Mouse (Mus musculus) heart, embryonic 11.5 days (tissue): ENCODE measurements at regions not wholly inside any gene's neighbourhood (a gene's known extent, or its start where the extent isn't known, plus 50 kb on each side); places are given as distances from the start of the nearest gene placed in this dataset.
"Not testable (repeated sequence)": the region's sequence is repeated elsewhere in the genome, so short reads cannot be mapped to it uniquely, and the experiment has no call there.

ENCODE experiments used
- ATAC-seq: fragments of 200-750 bp; cut with Nextera tagmentation; replicated peaks from 2 replicates; pipeline ENCODE4 v1.8.0; 2017; ENCODE audit warnings: moderate library complexity; ENCODE audit not compliant: insufficient number of reproducible peaks, low FRiP score, low TSS enrichment
- H3K27ac ChIP-seq: fragments of 300-500 bp; sonication (generic); 2 replicates; pipeline ENCODE4 v1.5.1; 2014; ENCODE audit warnings: mild to moderate bottlenecking, low read depth, low read length
- H3K27me3 ChIP-seq: fragments of 300-500 bp; sonication (generic); 2 replicates; pipeline ENCODE4 v1.6.1; 2014; ENCODE audit warnings: mild to moderate bottlenecking, low read length, mixed read lengths; ENCODE audit not compliant: control insufficient read depth, insufficient read depth
- H3K36me3 ChIP-seq: fragments of 300-500 bp; sonication (generic); 2 replicates; pipeline ENCODE4 v1.6.1; 2014; ENCODE audit warnings: mild to moderate bottlenecking, low read length, moderate library complexity, mixed read lengths; ENCODE audit not compliant: control insufficient read depth, insufficient read depth
- H3K4me1 ChIP-seq: fragments of 300-500 bp; sonication (generic); 2 replicates; pipeline ENCODE4 v1.6.1; 2014; ENCODE audit warnings: low read length; ENCODE audit not compliant: control insufficient read depth, insufficient read depth
- H3K4me2 ChIP-seq: fragments of 300-500 bp; sonication (generic); 2 replicates; pipeline ENCODE4 v1.6.1; 2014; ENCODE audit warnings: mild to moderate bottlenecking, moderate library complexity
- H3K4me3 ChIP-seq: fragments of 300-500 bp; sonication (generic); 2 replicates; pipeline ENCODE4 v1.5.1; 2014; ENCODE audit warnings: low read depth, low read length
- H3K9ac ChIP-seq: fragments of 300-500 bp; sonication (generic); 2 replicates; pipeline ENCODE4 v1.6.1; 2014; ENCODE audit warnings: mild to moderate bottlenecking, low read depth, low read length, moderate library complexity
- H3K9me3 ChIP-seq: fragments of 300-500 bp; sonication (generic); replicated peaks from 2 replicates; pipeline ENCODE4 v1.6.1; 2016; ENCODE audit warnings: low read length; ENCODE audit not compliant: control insufficient read depth
- WGBS: fragments of 180-500 bp; shearing (Covaris S2); extraction: QIAGEN DNeasy Blood & Tissue Kit; methylation state at CpG from one replicate; pipeline ENCODE4 v1.1.7; 2014; ENCODE audit not compliant: insufficient replicate concordance; 5-methylcytosine and 5-hydroxymethylcytosine counted together

DNA sequence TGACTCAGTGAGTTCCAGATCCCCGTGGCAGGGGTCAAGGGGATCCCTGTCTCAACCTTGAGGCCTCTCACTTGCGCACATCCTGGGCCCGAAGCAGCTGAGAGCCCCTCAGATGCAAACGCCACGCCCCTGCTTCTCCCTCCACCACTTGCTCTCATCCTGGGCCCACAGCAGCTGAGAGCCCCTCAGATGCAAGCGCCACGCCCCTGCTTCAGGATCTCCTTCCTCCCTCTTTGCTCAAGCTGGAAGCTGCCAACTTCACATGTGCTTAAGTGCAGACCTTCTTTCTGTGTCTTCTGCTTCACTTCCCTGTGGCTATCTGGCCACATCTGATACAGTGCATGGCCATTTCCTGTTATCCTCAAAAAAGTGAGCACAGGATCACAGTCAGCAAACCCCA is 416.1 kb upstream of the Ercc4 start:
- 51% methylated on average over 7 of the region's 7 CpGs for WGBS
- no peak for ATAC-seq
- Histone ChIP-seq H3K4me3 (no peak overlapping the region), H3K9me3 (no peaks in the 10 kb centered on the region), H3K4me1 (peaks cover 10% of the 10 kb centered on the region), H3K27ac (no peak overlapping the region), H3K9ac (no peak overlapping the region), H3K27me3 (no peaks in the 10 kb centered on the region), H3K4me2 (no peak overlapping the region), H3K36me3 (no peaks in the 10 kb centered on the region)

- Histone ChIP-seq H3K9ac (no peak overlapping the region), H3K4me1 (peaks cover 10% of the 10 kb centered on the region), H3K9me3 (no peaks in the 10 kb centered on the region), H3K36me3 (no peaks in the 10 kb centered on the region), H3K27ac (no peak overlapping the region), H3K4me3 (no peak overlapping the region), H3K27me3 (no peaks in the 10 kb centered on the region), H3K4me2 (no peak overlapping the region)
- 86% methylated on average over 3 of the region's 3 CpGs for WGBS
- no peak for ATAC-seq
These were observed 414.8 kb upstream of the Ercc4 start for GRCm38 (mm10) chr16:12694646-12695045.

GRCm38 (mm10) chr16:12696939-12697621 is 412.4 kb upstream of the Ercc4 start:
- Histone ChIP-seq H3K4me2 (peak overlapping the region; percentile 44), H3K36me3 (no peaks in the 10 kb centered on the region), H3K9ac (0 out of 2 replicates have a peak overlapping the region, but pooled peaks have one; percentile 16), H3K9me3 (no peaks in the 10 kb centered on the region), H3K27ac (peak overlapping the region; percentile 81), H3K4me1 (peaks cover 10% of the 10 kb centered on the region), H3K27me3 (no peaks in the 10 kb centered on the region), H3K4me3 (no peak overlapping the region)
- WGBS = 43% methylated on average over 10 of the region's 10 CpGs
- peak; percentile 92 for ATAC-seq

DNA sequence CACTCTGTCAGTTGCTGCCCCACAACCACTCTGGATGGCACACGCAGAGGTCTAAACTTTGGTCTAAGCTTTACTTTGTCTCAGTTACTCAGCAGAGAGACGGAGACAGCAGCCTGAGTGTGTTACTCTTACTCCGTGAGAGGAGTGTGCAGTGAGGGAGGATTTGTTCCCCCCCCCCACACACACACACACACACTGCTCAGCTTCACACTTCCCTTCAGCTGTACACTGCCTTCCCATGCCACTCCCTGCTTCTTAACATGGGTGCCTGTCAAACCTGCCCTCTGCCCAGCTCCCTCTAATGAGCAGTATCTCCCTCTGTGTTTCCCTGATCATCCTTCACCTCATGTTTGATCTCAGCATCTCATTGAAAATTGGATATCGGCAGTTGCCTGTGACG is 409.9 kb upstream of the Ercc4 start:
- no peaks in the 10 kb centered on the region for H3K27me3 ChIP-seq
- no peak overlapping the region for H3K9ac ChIP-seq
- 83% methylated on average over 5 of the region's 5 CpGs for WGBS
- H3K36me3 ChIP-seq = no peaks in the 10 kb centered on the region
- H3K27ac ChIP-seq = no peak overlapping the region
- no peaks in the 10 kb centered on the region for H3K9me3 ChIP-seq
- no peak overlapping the region for H3K4me2 ChIP-seq
- peaks cover 3% of the 10 kb centered on the region; the same call in 1 of the 2 replicates for H3K4me1 ChIP-seq
- ATAC-seq = no peak
- no peak overlapping the region for H3K4me3 ChIP-seq

DNA sequence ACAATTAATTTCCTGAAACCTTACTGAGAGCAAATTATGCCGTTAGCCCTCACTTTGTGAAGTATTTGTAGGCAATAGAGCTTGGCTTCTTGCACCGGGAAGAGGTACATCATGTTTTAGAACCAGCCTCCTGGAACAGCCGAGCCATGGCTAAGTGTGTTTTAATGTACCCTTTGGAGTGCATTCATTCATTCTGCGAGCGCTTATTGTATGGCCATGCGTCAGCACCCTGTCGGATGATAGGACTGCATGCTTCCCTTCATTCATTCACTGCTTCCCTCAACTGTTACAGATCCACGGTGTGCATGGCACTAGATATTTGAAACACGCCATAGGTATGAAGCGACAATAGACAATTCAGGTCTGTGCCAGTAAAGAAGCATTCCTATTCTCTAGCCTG is 409.4 kb upstream of the Ercc4 start:
- Histone ChIP-seq H3K9me3 (no peaks in the 10 kb centered on the region), H3K27ac (no peak overlapping the region), H3K27me3 (no peaks in the 10 kb centered on the region), H3K36me3 (no peaks in the 10 kb centered on the region), H3K4me3 (no peak overlapping the region), H3K9ac (no peak overlapping the region), H3K4me1 (peaks cover 3% of the 10 kb centered on the region; the same call in 1 of the 2 replicates), H3K4me2 (no peak overlapping the region)
- ATAC-seq = no peak
- WGBS = 91% methylated on average over 10 of the region's 10 CpGs

GRCm38 (mm10) chr16:12703818-12704590 is 405.5 kb upstream of the Ercc4 start:
- ATAC-seq = peak; percentile 99
- H3K9me3 ChIP-seq = no peaks in the 10 kb centered on the region
- H3K27ac ChIP-seq = no peak overlapping the region
- no peaks in the 10 kb centered on the region for H3K27me3 ChIP-seq
- WGBS = 75% methylated on average over 9 of the region's 9 CpGs
- 0 out of 2 replicates have a peak overlapping the region, but pooled peaks have one; percentile 39 for H3K9ac ChIP-seq
- no peaks in the 10 kb centered on the region for H3K4me1 ChIP-seq
- no peak overlapping the region; the same call in 1 of the 2 replicates for H3K4me2 ChIP-seq
- H3K4me3 ChIP-seq = no peak overlapping the region
- no peaks in the 10 kb centered on the region for H3K36me3 ChIP-seq

DNA sequence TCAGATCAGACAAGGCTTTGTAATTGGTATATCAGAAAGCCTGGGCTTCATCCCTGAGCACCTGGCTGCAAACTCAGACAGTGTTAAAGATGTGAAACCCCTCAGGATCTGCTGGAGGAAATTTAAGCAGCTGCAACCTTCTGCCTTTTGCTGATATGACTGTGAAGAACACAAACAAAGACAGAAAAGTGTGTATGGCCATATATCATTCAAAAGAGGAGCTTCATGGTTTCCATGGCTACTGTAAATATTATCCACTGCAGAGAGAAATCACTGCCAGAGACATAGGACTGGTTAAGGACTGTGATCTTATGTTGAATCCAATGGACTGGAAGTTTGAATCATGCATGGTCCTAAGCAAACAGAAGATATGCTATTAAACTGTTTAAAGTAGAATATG is 402.6 kb upstream of the Ercc4 start:
- Histone ChIP-seq H3K27ac (no peak overlapping the region), H3K36me3 (no peaks in the 10 kb centered on the region), H3K4me3 (no peak overlapping the region), H3K27me3 (no peaks in the 10 kb centered on the region), H3K4me1 (no peaks in the 10 kb centered on the region), H3K9ac (no peak overlapping the region), H3K4me2 (no peak overlapping the region), H3K9me3 (no peaks in the 10 kb centered on the region)
- no peak for ATAC-seq

DNA sequence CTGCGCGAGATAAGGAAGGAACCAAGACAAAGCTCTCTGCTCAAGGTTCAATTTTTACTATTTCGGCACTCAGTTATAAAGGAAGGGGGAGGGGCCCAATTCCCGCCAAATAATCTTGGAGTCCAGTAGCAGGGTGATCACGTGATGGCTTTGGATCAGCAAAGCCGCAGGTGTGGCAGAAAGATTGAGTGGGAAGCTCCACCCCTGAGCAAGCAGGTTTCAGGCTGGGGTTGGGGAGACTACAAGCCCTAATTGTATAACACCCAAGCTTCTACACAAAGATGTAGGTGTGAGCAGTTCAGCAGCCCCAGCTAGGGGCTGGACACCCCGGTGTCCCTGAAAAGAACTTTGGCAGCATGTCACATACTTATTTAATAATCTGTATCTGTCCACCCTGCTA is 388.1 kb upstream of the Ercc4 start:
- H3K27ac ChIP-seq, H3K4me3 ChIP-seq, H3K4me2 ChIP-seq, H3K36me3 ChIP-seq, H3K4me1 ChIP-seq, H3K27me3 ChIP-seq, H3K9me3 ChIP-seq, H3K9ac ChIP-seq: not testable (repeated sequence)
- peak; percentile 35; the same call in 1 of the 2 replicates for ATAC-seq
- 55% methylated on average over 4 of the region's 7 CpGs for WGBS

DNA sequence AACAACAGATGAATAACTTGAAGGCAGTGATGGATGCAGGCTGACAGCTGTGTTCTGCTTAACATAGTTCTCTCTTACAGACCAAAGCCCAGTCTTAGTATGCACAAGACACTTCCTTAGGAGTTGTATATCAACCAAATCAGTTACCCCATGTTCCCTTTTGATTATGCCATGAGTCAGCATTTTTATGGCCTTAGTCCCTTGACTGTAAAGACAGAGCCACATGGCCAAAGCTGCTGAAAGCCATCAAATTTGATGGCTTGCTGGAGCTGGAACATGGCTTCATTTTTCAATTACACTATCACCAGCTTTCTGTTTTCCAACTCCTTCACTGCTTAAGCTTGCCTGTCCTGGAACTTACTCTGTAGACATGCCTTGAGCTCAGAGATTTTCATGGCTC is 383.4 kb upstream of the Ercc4 start:
- Histone ChIP-seq H3K27me3 (no peaks in the 10 kb centered on the region), H3K4me2 (no peak overlapping the region), H3K4me1 (no peaks in the 10 kb centered on the region), H3K9me3 (no peaks in the 10 kb centered on the region), H3K36me3 (no peaks in the 10 kb centered on the region), H3K4me3 (no peak overlapping the region), H3K9ac (no peak overlapping the region), H3K27ac (no peak overlapping the region)
- ATAC-seq = no peak
